Mouse (Mus musculus) heart, embryonic 16.5 days (tissue): ENCODE measurements around the gene Ptpru. TPM values are rescaled to one million over a fixed set of nuclear protein-coding genes. Genes with fewer than 3 reads are reported as not detected.

Experiments
- ATAC-seq: fragments of 200-750 bp; cut with Nextera tagmentation; replicated peaks from 2 replicates; pipeline ENCODE4 v1.8.0; 2017; ENCODE audit warnings: moderate number of reproducible peaks; ENCODE audit not compliant: insufficient read depth, low FRiP score; ENCODE audit errors: extremely low read depth
- H3K27ac ChIP-seq: fragments of 300-500 bp; sonication (generic); 2 replicates; pipeline ENCODE4 v1.5.1; 2014; ENCODE audit warnings: mild to moderate bottlenecking, low read length, control low read depth, moderate library complexity
- H3K27me3 ChIP-seq: fragments of 300-500 bp; sonication (generic); 2 replicates; pipeline ENCODE4 v1.6.1; 2014; ENCODE audit warnings: low read length, mixed read lengths; ENCODE audit not compliant: control insufficient read depth, insufficient read depth
- H3K36me3 ChIP-seq: fragments of 300-500 bp; sonication (generic); 2 replicates; pipeline ENCODE4 v1.6.1; 2014; ENCODE audit not compliant: control insufficient read depth, insufficient read depth
- H3K4me1 ChIP-seq: fragments of 300-500 bp; sonication (generic); 2 replicates; pipeline ENCODE4 v1.6.1; 2014; ENCODE audit warnings: low read length, mixed read lengths; ENCODE audit not compliant: control insufficient read depth, insufficient read depth
- H3K4me2 ChIP-seq: fragments of 300-500 bp; sonication (generic); 2 replicates; pipeline ENCODE4 v1.6.1; 2014; ENCODE audit warnings: low read depth, mild to moderate bottlenecking, control low read depth, low read length
- H3K4me3 ChIP-seq: fragments of 300-500 bp; sonication (generic); 2 replicates; pipeline ENCODE4 v1.5.1; 2014; ENCODE audit warnings: mild to moderate bottlenecking, control low read depth, low read length
- H3K9ac ChIP-seq: fragments of 300-500 bp; sonication (generic); 2 replicates; pipeline ENCODE4 v1.6.1; 2014; ENCODE audit warnings: low read length, control low read depth
- H3K9me3 ChIP-seq: fragments of 300-500 bp; sonication (generic); replicated peaks from 2 replicates; pipeline ENCODE4 v1.6.1; 2016; ENCODE audit warnings: low read length; ENCODE audit not compliant: control insufficient read depth
- WGBS: fragments of 180-500 bp; shearing (Covaris S2); extraction: QIAGEN DNeasy Blood & Tissue Kit; methylation state at CpG from one replicate; pipeline ENCODE4 v1.1.7; 2014; 5-methylcytosine and 5-hydroxymethylcytosine counted together
- polyA plus RNA-seq: library from polyadenylated mRNA; unstranded; fragments of >200 nt; fragmentation: Nextera tagmentation; extraction: Ambion mirVana; gene quantifications from 2 replicates; pipeline ENCODE4 v1.2.1, GENCODE M21; 2015

Gene Ptpru
- polyA plus RNA-seq, 1 experiment from 2014 or later, result 1.5 TPM

DNA sequence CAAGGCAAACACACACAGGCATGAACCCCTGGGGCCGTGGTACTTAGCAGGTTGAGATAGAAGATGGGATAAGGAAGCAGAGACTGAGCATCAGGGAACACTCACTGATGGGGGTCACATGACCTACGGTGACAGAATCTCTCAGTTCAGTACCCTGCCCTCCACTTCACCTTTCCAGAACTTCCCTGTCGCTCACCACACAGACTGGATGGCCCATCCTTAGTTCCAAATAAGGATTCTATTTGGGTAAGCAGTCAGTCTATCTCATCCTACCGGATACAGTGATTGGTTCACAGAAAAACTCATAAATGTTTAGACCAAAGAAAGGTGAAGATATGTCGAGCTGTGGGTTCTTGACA, 93.4 kb downstream of the Ptpru start:
- no peak overlapping the region for H3K4me2 ChIP-seq
- H3K9ac ChIP-seq, result no peak overlapping the region
- H3K36me3 ChIP-seq, result no peaks in the 10 kb centered on the region
- no peaks in the 10 kb centered on the region for H3K4me1 ChIP-seq
- no peaks in the 10 kb centered on the region for H3K9me3 ChIP-seq
- no peaks in the 10 kb centered on the region for H3K27me3 ChIP-seq
- no peak for ATAC-seq
- 49% methylated on average over 5 of the region's 5 CpGs for WGBS
- peak overlapping the region; percentile 12; the same call in 1 of the 2 replicates for H3K27ac ChIP-seq
- H3K4me3 ChIP-seq, result no peak overlapping the region

DNA sequence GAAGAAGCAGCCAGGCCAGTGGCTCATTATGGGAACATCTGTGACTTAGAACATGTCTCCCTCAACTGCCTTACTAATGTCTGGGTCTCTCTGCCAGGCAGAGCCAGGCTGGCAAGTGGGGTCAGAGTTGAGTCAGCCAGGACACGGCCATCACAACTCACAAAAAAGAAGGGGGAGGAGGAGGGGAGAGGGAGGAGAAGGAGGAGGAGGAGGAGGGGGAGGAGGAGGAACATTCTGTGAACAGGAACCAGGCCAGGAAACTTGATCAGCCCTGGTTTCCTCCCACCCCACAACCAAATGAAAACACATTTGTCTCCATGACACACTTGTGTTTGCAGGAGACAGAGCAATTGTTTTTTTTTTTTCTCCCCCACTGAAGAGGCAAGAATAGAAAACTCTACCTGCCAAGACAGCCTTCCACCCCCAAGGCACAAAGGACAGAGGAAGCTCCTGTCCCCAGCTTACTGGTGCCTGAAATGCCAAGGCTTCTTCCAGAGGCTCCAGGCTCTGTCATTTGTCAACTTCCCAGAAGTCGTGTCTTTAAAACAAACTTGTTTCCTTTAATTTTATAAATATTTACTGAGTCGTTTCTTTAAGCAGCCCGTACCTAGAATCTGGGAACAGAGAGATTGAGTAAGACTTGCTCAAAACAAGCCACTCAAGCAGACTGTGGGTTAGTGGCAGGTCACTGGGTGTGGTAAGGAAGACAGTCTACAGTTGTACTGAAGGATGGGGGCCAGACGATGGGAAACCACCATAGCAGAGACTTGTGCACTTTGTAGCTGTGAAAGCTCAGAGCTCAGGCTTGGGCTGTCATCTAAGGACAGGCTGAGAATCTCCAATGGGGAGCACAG, 94.0 kb downstream of the Ptpru start:
- H3K4me1 ChIP-seq, result no peaks in the 10 kb centered on the region
- no peaks in the 10 kb centered on the region for H3K36me3 ChIP-seq
- WGBS, result 26% methylated on average over 5 of the region's 5 CpGs
- no peaks in the 10 kb centered on the region for H3K9me3 ChIP-seq
- peak; percentile 70 for ATAC-seq
- H3K27me3 ChIP-seq, result no peaks in the 10 kb centered on the region
- H3K27ac ChIP-seq, result peak overlapping the region; percentile 33
- H3K4me3 ChIP-seq, result no peak overlapping the region
- no peak overlapping the region for H3K9ac ChIP-seq
- H3K4me2 ChIP-seq, result no peak overlapping the region

DNA sequence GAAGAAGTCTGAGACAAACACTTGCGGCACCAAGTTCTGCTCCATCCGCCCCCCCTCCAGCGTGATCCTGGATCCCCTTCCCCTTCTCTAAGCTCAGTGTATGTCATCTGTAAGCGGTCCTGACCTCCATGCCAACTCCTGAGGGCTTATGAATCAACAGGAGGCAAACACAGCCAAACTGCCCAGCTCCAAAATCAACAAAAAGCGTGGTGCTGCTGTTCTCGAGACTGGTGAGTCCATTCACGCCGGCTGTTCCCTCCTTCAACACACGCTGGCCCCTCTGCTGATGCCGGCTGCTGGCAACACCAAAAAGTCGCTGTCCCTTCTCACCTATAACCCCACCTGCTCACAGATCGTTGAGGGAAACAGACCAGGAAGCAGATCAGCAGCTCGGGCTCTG, 95.1 kb downstream of the Ptpru start:
- Histone ChIP-seq H3K4me1 (no peaks in the 10 kb centered on the region), H3K27ac (no peak overlapping the region), H3K36me3 (no peaks in the 10 kb centered on the region), H3K9ac (no peak overlapping the region), H3K9me3 (no peaks in the 10 kb centered on the region), H3K27me3 (no peaks in the 10 kb centered on the region), H3K4me3 (no peak overlapping the region), H3K4me2 (no peak overlapping the region)
- ATAC-seq, result no peak
- WGBS, result 63% methylated on average over 13 of the region's 13 CpGs

GRCm38 (mm10) chr4:131740621-131741020, 97.5 kb downstream of the Ptpru start:
- Histone ChIP-seq H3K36me3 (no peaks in the 10 kb centered on the region), H3K27ac (no peak overlapping the region), H3K4me2 (no peak overlapping the region), H3K9me3 (no peaks in the 10 kb centered on the region), H3K4me3 (no peak overlapping the region), H3K4me1 (no peaks in the 10 kb centered on the region), H3K27me3 (no peaks in the 10 kb centered on the region), H3K9ac (no peak overlapping the region)
- no peak for ATAC-seq
- 77% methylated on average over 5 of the region's 5 CpGs for WGBS

- Histone ChIP-seq H3K36me3 (no peaks in the 10 kb centered on the region), H3K9ac (no peak overlapping the region), H3K9me3 (no peaks in the 10 kb centered on the region), H3K4me1 (no peaks in the 10 kb centered on the region), H3K27me3 (no peaks in the 10 kb centered on the region), H3K4me2 (no peak overlapping the region), H3K27ac (no peak overlapping the region), H3K4me3 (no peak overlapping the region)
- WGBS, result 30% methylated on average over 7 of the region's 7 CpGs
- no peak for ATAC-seq
Measured at GRCm38 (mm10) chr4:131728628-131729027, 109.5 kb downstream of the Ptpru start.

DNA sequence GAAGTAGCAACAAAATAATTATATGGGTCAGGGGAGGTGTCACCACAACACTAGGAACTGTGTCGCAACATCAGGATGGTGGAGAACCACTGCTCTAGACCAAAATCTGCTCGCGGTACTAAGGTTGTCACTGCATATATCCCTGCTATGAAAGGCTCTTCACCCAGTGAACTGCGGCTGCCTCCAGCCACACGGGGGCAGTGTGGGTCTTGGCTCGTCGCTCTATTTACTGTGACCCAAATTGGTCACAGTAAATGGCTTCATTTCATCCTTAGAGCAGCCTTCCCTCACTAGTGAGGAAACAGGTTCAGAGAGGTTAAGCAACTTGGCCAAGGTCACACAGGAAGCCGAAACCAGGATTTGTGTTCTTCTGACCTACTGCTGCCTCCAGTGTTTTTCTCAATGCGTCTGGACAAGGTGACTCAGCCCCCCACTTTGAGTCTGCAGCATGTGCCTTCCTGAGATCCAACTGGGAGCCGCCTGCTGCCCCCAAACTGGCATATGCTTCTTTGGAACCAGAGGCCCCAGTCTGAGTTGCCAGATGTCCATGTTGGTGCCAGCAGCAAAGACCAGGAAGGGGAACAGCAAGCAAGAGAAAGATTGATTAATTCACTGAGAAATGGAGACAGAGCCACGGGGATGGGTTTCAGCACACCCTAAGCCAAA, 114.5 kb downstream of the Ptpru start:
- no peak overlapping the region for H3K27ac ChIP-seq
- ATAC-seq, result no peak
- H3K9ac ChIP-seq, result no peak overlapping the region
- H3K4me2 ChIP-seq, result no peak overlapping the region
- no peaks in the 10 kb centered on the region for H3K36me3 ChIP-seq
- H3K4me3 ChIP-seq, result no peak overlapping the region
- no peaks in the 10 kb centered on the region for H3K9me3 ChIP-seq
- no peaks in the 10 kb centered on the region for H3K27me3 ChIP-seq
- peaks cover 5% of the 10 kb centered on the region; the same call in 1 of the 2 replicates for H3K4me1 ChIP-seq
- WGBS, result 47% methylated on average over 11 of the region's 11 CpGs

DNA sequence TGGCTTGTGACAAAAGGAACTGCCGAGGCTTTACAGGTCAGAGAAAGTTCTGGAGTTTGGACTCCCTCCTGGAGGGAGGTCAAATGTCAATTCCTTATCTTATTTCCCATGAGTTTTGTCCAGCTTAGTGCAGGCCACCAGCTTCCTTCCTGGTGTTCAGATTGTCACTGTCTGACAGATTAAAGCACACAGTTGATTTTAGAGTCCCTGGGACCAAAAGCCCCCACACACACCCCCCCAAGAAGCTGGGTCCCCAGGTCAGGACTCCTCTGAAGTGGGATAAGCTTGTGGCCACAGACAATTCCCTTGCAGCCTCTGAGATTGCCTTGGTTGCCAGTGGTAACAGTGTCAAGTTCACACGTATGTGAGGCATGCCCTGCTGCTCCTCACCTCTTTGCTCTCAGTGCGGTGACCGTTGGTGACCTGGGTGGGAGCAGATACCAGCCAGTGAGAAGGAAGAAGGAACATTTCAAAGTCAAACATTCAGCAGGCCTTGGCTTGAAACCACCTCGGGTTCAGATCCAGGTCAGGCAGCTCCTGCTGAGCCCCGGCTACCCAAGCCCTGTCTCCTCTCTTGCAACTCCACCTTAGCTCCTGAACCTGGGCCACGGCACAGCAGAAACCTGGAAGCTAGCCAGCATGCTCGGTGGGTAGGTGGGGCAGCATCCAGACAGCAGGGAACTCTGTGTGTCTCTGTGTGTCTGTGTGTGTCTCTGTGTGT, 115.8 kb downstream of the Ptpru start:
- H3K4me1 ChIP-seq, result peaks cover 5% of the 10 kb centered on the region; the same call in 1 of the 2 replicates

DNA sequence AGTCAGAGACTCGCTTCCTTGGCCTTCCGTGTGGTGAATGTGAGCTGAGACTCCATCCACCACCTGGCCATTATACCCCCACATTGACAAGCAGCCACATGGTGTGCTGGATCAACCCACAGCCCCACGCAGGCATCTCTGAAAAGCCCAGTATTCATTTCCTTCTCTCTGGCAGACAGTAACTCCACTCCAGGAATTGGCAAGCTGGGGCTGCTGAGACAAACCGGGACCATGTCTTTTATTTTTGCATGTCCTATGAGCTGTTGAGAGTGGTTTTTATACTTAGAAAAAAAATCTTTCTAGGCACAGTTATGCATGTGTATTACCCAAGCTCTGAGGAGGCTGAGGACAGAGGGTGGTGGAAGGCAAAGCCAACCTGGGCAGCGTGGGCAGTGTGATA, 118.9 kb downstream of the Ptpru start:
- Histone ChIP-seq H3K4me1 (peaks cover 5% of the 10 kb centered on the region; the same call in 1 of the 2 replicates), H3K27me3 (no peaks in the 10 kb centered on the region), H3K36me3 (no peaks in the 10 kb centered on the region), H3K4me3 (no peak overlapping the region), H3K9ac (no peak overlapping the region), H3K27ac (no peak overlapping the region), H3K9me3 (no peaks in the 10 kb centered on the region), H3K4me2 (no peak overlapping the region)
- 63% methylated on average over 5 of the region's 5 CpGs for WGBS
- no peak for ATAC-seq

More for the DNA sequence above, 115.8 kb downstream of the Ptpru start:
- no peak overlapping the region for H3K4me3 ChIP-seq
- no peak overlapping the region for H3K27ac ChIP-seq
- no peaks in the 10 kb centered on the region for H3K27me3 ChIP-seq
- WGBS, result 27% methylated on average over 8 of the region's 8 CpGs
- no peak overlapping the region for H3K4me2 ChIP-seq
- no peaks in the 10 kb centered on the region for H3K36me3 ChIP-seq
- no peaks in the 10 kb centered on the region for H3K9me3 ChIP-seq
- ATAC-seq, result peak; percentile 58; the same call in 1 of the 2 replicates
- H3K9ac ChIP-seq, result no peak overlapping the region
